Mouse (Mus musculus) G1E (cell line): ENCODE data around the gene Wt1. TPM values are rescaled to one million over a fixed set of nuclear protein-coding genes. Genes with fewer than 3 reads are reported as not detected.

Experiments
- ATAC-seq: 2 replicates; pipeline ENCODE4 v1.8.0; 2016; ENCODE audit warnings: mild to moderate bottlenecking; ENCODE audit not compliant: insufficient number of reproducible peaks, poor library complexity, low FRiP score, severe bottlenecking; ENCODE audit errors: extremely low read depth
- DNase-seq: peaks from one replicate; pipeline ENCODE4 v3.0.0; 2012; ENCODE audit warnings: low spot score
- H3K27me3 ChIP-seq: 2 replicates; pipeline ENCODE4 v1.6.1; 2012; ENCODE audit warnings: mild to moderate bottlenecking, low read length, inconsistent platforms; ENCODE audit not compliant: insufficient read depth
- H3K36me3 ChIP-seq: replicated peaks from 2 replicates; pipeline ENCODE3; 2012; ENCODE audit warnings: mild to moderate bottlenecking, inconsistent platforms
- H3K4me1 ChIP-seq: 2 replicates; pipeline ENCODE4 v1.6.1; 2012; ENCODE audit warnings: low read depth, low read length, inconsistent platforms, mixed read lengths; ENCODE audit not compliant: insufficient read depth
- H3K4me3 ChIP-seq: 2 replicates; pipeline ENCODE4 v1.5.1; 2012; ENCODE audit warnings: low read depth, mild to moderate bottlenecking, inconsistent platforms, low read length, moderate library complexity, mixed read lengths
- H3K9me3 ChIP-seq: replicated peaks from 2 replicates; pipeline ENCODE4 v1.6.1; 2012; ENCODE audit warnings: inconsistent platforms
- CTCF ChIP-seq: IDR thresholded peaks from 2 replicates; pipeline ENCODE4 v1.5.1; 2012; ENCODE audit warnings: low read depth, low read length, inconsistent platforms, mixed read lengths
- GATA1 ChIP-seq: IDR thresholded peaks from 2 replicates; pipeline ENCODE4 v1.6.1; 2012; ENCODE audit warnings: borderline replicate concordance, low read length, inconsistent platforms, mixed read lengths
- GATA2 ChIP-seq: IDR thresholded peaks from 2 replicates; pipeline ENCODE4 v1.6.1; 2012; ENCODE audit warnings: low read depth, low read length, inconsistent platforms, borderline replicate concordance
- POLR2AphosphoS5 ChIP-seq: IDR thresholded peaks from 2 replicates; pipeline ENCODE4 v1.6.1; 2012; ENCODE audit warnings: low read depth, low read length, inconsistent platforms; ENCODE audit not compliant: insufficient replicate concordance
- TAL1 ChIP-seq: conservative IDR thresholded peaks from 2 replicates; pipeline ENCODE4 v1.6.1; 2012; ENCODE audit warnings: low read depth, low read length, inconsistent platforms, mixed read lengths
- polyA plus RNA-seq: library from polyadenylated mRNA; stranded (reverse); fragments of >175 nt; gene quantifications from 2 replicates; pipeline ENCODE4 v1.2.3, GENCODE M21; 2012
- total RNA-seq, 2 experiments: library from RNA; stranded (forward) in 1 of 2; stranded (reverse) in 1 of 2; fragments of 200-1000 nt in 1 of 2; fragments of >200 nt in 1 of 2; fragmentation: Nextera tagmentation in 1 of 2; gene quantifications; 2 replicates each; pipeline ENCODE4 v1.2.3; 2014 to 2017

Gene Wt1
- total and polyA plus RNA-seq, 3 experiments, result 0.05 TPM; not detected in 2

GRCm38 (mm10) chr2:105185768-105186529 lies 59.6 kb downstream of the Wt1 start:
- H3K36me3 ChIP-seq, result no peaks in the 10 kb centered on the region
- H3K4me3 ChIP-seq, result no peak overlapping the region
- no peak for ATAC-seq
- H3K27me3 ChIP-seq, result no peaks in the 10 kb centered on the region
- H3K4me1 ChIP-seq, result no peaks in the 10 kb centered on the region
- TF ChIP-seq GATA2 (no peak), CTCF (no peak), TAL1 (no peak), GATA1 (no peak), POLR2AphosphoS5 (no peak)
- DNase-seq, result no peak
- no peaks in the 10 kb centered on the region for H3K9me3 ChIP-seq

DNA sequence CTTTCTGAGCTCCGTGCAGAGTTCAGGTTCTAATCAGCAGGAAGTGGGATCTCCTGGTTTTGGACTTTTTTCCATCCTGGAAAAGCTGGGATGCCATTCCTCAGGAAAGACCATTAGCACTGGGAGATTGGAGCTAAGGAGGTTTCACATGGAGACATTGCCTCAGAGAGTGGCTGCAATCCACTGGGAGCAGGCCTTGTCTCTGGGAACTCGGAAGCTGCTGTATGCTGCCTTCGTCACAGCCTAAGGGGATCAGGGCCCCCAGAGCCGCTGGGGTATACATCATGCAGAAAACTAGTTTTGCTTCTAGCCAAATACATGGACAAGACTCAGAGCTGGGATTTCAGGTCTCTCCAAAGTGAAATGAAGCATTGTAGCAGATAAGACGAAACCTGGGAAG lies 60.3 kb downstream of the Wt1 start:
- DNase-seq (no peak), ATAC-seq (no peak)
- no peaks in the 10 kb centered on the region for H3K27me3 ChIP-seq
- H3K36me3 ChIP-seq, result no peaks in the 10 kb centered on the region
- TF ChIP-seq TAL1 (no peak), GATA2 (no peak), POLR2AphosphoS5 (no peak), CTCF (no peak), GATA1 (no peak)
- no peaks in the 10 kb centered on the region for H3K9me3 ChIP-seq
- H3K4me1 ChIP-seq, result no peaks in the 10 kb centered on the region
- no peak overlapping the region for H3K4me3 ChIP-seq

DNA sequence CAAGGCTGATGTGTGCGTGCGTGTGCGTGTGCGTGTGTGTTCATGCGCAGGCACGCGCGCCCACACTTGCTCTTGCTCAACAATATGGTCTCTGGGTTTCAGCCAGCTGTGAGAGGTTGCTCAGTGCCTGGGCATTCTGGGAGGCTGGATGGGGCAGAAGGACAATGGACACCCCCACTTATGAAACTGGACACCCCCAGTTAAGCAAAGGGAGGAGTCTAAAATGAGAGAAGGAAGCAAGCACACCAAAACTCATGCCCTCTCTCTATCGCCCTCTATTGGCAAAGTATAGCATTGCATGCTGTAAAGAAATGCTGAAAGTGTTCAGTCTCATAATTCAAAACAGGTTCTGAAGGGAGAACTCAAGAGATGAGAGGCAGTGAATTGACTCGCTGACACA lies 61.9 kb downstream of the Wt1 start:
- ATAC-seq (no peak), DNase-seq (peak; percentile 9)
- Histone ChIP-seq H3K27me3 (no peaks in the 10 kb centered on the region), H3K4me1 (no peaks in the 10 kb centered on the region), H3K9me3 (no peaks in the 10 kb centered on the region), H3K4me3 (no peak overlapping the region), H3K36me3 (no peaks in the 10 kb centered on the region)
- peak; percentile 84 for TF ChIP-seq CTCF
- TF ChIP-seq POLR2AphosphoS5, result no peak

GRCm38 (mm10) chr2:105189352-105189751 lies 63.0 kb downstream of the Wt1 start:
- Histone ChIP-seq H3K4me1 (no peaks in the 10 kb centered on the region), H3K27me3 (no peaks in the 10 kb centered on the region), H3K4me3 (no peak overlapping the region), H3K36me3 (no peaks in the 10 kb centered on the region), H3K9me3 (no peaks in the 10 kb centered on the region)
- TF ChIP-seq GATA2 (no peak), GATA1 (no peak), POLR2AphosphoS5 (no peak), CTCF (no peak), TAL1 (no peak)
- ATAC-seq (no peak), DNase-seq (no peak)

GRCm38 (mm10) chr2:105200152-105200551 lies 73.8 kb downstream of the Wt1 start:
- no peaks in the 10 kb centered on the region for H3K4me1 ChIP-seq
- ATAC-seq (no peak), DNase-seq (no peak)
- TF ChIP-seq POLR2AphosphoS5 (no peak), CTCF (no peak), GATA2 (no peak), TAL1 (no peak), GATA1 (no peak)
- no peak overlapping the region for H3K4me3 ChIP-seq
- no peaks in the 10 kb centered on the region for H3K9me3 ChIP-seq
- no peaks in the 10 kb centered on the region for H3K27me3 ChIP-seq
- no peaks in the 10 kb centered on the region for H3K36me3 ChIP-seq

- no peak for TF ChIP-seq GATA2
- no peak for TF ChIP-seq GATA1
- no peak for TF ChIP-seq POLR2AphosphoS5
- no peak for TF ChIP-seq TAL1
- no peak for TF ChIP-seq CTCF
- ATAC-seq (no peak), DNase-seq (no peak)
- Histone ChIP-seq H3K36me3 (no peaks in the 10 kb centered on the region), H3K9me3 (no peaks in the 10 kb centered on the region), H3K4me3 (no peak overlapping the region), H3K27me3 (no peaks in the 10 kb centered on the region), H3K4me1 (no peaks in the 10 kb centered on the region)
Measured at GRCm38 (mm10) chr2:105206563-105207174, 80.3 kb downstream of the Wt1 start.

DNA sequence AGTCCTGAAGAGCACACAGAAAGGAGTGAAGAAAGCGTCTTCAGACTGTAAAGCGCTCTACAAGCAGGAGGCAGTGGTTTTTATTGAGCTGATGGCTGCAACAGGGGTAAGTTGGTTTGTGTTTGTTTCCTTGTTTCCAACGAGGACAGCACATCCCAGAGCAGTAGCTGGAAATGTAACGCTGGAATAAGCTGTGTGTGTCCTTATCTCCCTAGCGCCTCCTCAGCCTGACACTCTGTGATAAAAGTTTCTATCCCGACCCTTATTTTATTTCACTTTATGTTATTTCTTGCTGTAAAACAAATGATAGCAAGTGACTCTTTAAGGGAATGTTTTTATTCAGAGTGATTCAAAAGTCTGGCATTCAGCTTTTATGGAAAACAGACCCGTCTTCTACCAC lies 86.5 kb downstream of the Wt1 start:
- no peak for TF ChIP-seq GATA2
- TF ChIP-seq POLR2AphosphoS5, result no peak
- no peak for TF ChIP-seq GATA1
- TF ChIP-seq CTCF, result no peak
- TF ChIP-seq TAL1, result no peak
- DNase-seq (no peak), ATAC-seq (no peak)
- H3K36me3 ChIP-seq, result no peaks in the 10 kb centered on the region
- no peaks in the 10 kb centered on the region for H3K4me1 ChIP-seq
- H3K9me3 ChIP-seq, result no peaks in the 10 kb centered on the region
- no peak overlapping the region for H3K4me3 ChIP-seq
- H3K27me3 ChIP-seq, result no peaks in the 10 kb centered on the region; the same call in none of the 2 replicates
